Mouse (Mus musculus) kidney, embryonic 16.5 days (tissue): Measurements from ENCODE around the gene Ripply2. TPM values are rescaled to one million over a fixed set of nuclear protein-coding genes. Genes with fewer than 3 reads are reported as not detected.

Experiments used
- ATAC-seq: fragments of 200-750 bp; cut with Nextera tagmentation; 2 replicates; pipeline ENCODE4 v1.8.0; 2017; ENCODE audit warnings: moderate TSS enrichment; ENCODE audit not compliant: low FRiP score, low TSS enrichment
- H3K27ac ChIP-seq: fragments of 300-500 bp; sonication (generic); 2 replicates; pipeline ENCODE4 v1.5.1; 2014; ENCODE audit warnings: low read length
- H3K27me3 ChIP-seq: fragments of 300-500 bp; sonication (generic); 2 replicates; pipeline ENCODE4 v1.6.1; 2014; ENCODE audit warnings: low read length, control low read depth, mixed read lengths; ENCODE audit not compliant: insufficient read depth
- H3K36me3 ChIP-seq: fragments of 300-500 bp; sonication (generic); 2 replicates; pipeline ENCODE4 v1.6.1; 2014; ENCODE audit warnings: low read length, control low read depth, mixed read lengths; ENCODE audit not compliant: insufficient read depth
- H3K4me1 ChIP-seq: fragments of 300-500 bp; sonication (generic); 2 replicates; pipeline ENCODE4 v1.6.1; 2014; ENCODE audit warnings: low read length, control low read depth, mixed read lengths; ENCODE audit not compliant: insufficient read depth
- H3K4me2 ChIP-seq: fragments of 300-500 bp; sonication (generic); replicated peaks from 2 replicates; pipeline ENCODE4 v1.6.1; 2014; ENCODE audit warnings: low read depth, low read length
- H3K4me3 ChIP-seq: fragments of 300-500 bp; sonication (generic); 2 replicates; pipeline ENCODE4 v1.5.1; 2014; ENCODE audit warnings: mild to moderate bottlenecking, low read length
- H3K9ac ChIP-seq: fragments of 300-500 bp; sonication (generic); replicated peaks from 2 replicates; pipeline ENCODE4 v1.6.1; 2014; ENCODE audit warnings: low read length
- H3K9me3 ChIP-seq: fragments of 300-500 bp; sonication (generic); 2 replicates; pipeline ENCODE4 v1.6.1; 2016; ENCODE audit warnings: low read length, control low read depth
- WGBS: fragments of 180-500 bp; shearing (Covaris S2); extraction: QIAGEN DNeasy Blood & Tissue Kit; methylation state at CpG from one replicate; pipeline ENCODE4 v1.1.7; 2014; 5-methylcytosine and 5-hydroxymethylcytosine counted together
- polyA plus RNA-seq: library from polyadenylated mRNA; unstranded; fragments of >200 nt; fragmentation: Nextera tagmentation; extraction: Ambion mirVana; gene quantifications from 2 replicates; pipeline ENCODE4 v1.2.1, GENCODE M21; 2015

Gene Ripply2
- polyA plus RNA-seq, 1 experiment from 2014 or later: 0.90 TPM

GRCm38 (mm10) chr9:86986703-86987296, 28.5 kb upstream of the Ripply2 start:
- no peaks in the 10 kb centered on the region for H3K4me1 ChIP-seq
- H3K9ac ChIP-seq: no peak overlapping the region
- 16% methylated on average over 7 of the region's 7 CpGs for WGBS
- H3K27ac ChIP-seq: no peak overlapping the region; the same call in none of the 2 replicates
- ATAC-seq: peak; percentile 77
- H3K4me3 ChIP-seq: no peak overlapping the region
- H3K9me3 ChIP-seq: no peaks in the 10 kb centered on the region
- no peaks in the 10 kb centered on the region for H3K27me3 ChIP-seq
- H3K4me2 ChIP-seq: no peak overlapping the region
- H3K36me3 ChIP-seq: no peaks in the 10 kb centered on the region

- H3K9me3 ChIP-seq: no peaks in the 10 kb centered on the region
- H3K27me3 ChIP-seq: no peaks in the 10 kb centered on the region
- no peak overlapping the region for H3K4me2 ChIP-seq
- H3K36me3 ChIP-seq: no peaks in the 10 kb centered on the region
- ATAC-seq: no peak
- H3K4me1 ChIP-seq: no peaks in the 10 kb centered on the region
- no peak overlapping the region for H3K9ac ChIP-seq
- H3K4me3 ChIP-seq: no peak overlapping the region
- H3K27ac ChIP-seq: no peak overlapping the region
Observed at GRCm38 (mm10) chr9:86989822-86990221, 25.5 kb upstream of the Ripply2 start.

- Histone ChIP-seq H3K27ac (no peak overlapping the region), H3K4me3 (no peak overlapping the region), H3K27me3 (no peaks in the 10 kb centered on the region), H3K9ac (no peak overlapping the region), H3K9me3 (no peaks in the 10 kb centered on the region), H3K36me3 (no peaks in the 10 kb centered on the region), H3K4me2 (no peak overlapping the region), H3K4me1 (no peaks in the 10 kb centered on the region)
- 80% methylated on average over 8 of the region's 8 CpGs for WGBS
- no peak for ATAC-seq
Observed at GRCm38 (mm10) chr9:86991758-86992157, 23.6 kb upstream of the Ripply2 start.

- ATAC-seq: peak; percentile 86
- no peak overlapping the region for H3K9ac ChIP-seq
- no peaks in the 10 kb centered on the region for H3K36me3 ChIP-seq
- H3K4me1 ChIP-seq: no peaks in the 10 kb centered on the region
- no peak overlapping the region for H3K4me3 ChIP-seq
- H3K27me3 ChIP-seq: no peaks in the 10 kb centered on the region
- peak overlapping the region; percentile 54; the same call in 1 of the 2 replicates for H3K27ac ChIP-seq
- H3K4me2 ChIP-seq: no peak overlapping the region
- H3K9me3 ChIP-seq: no peaks in the 10 kb centered on the region
- WGBS: 30% methylated on average over 3 of the region's 3 CpGs
Observed at GRCm38 (mm10) chr9:86997046-86997691, 18.2 kb upstream of the Ripply2 start.

GRCm38 (mm10) chr9:86999956-87000582, 15.3 kb upstream of the Ripply2 start:
- H3K4me3 ChIP-seq: no peak overlapping the region
- H3K4me2 ChIP-seq: no peak overlapping the region
- no peaks in the 10 kb centered on the region for H3K27me3 ChIP-seq
- no peak for ATAC-seq
- no peaks in the 10 kb centered on the region for H3K36me3 ChIP-seq
- H3K9me3 ChIP-seq: no peaks in the 10 kb centered on the region
- H3K9ac ChIP-seq: no peak overlapping the region
- no peak overlapping the region for H3K27ac ChIP-seq
- H3K4me1 ChIP-seq: no peaks in the 10 kb centered on the region
- 53% methylated on average over 2 of the region's 2 CpGs for WGBS

GRCm38 (mm10) chr9:87004701-87005434, 10.5 kb upstream of the Ripply2 start:
- no peaks in the 10 kb centered on the region for H3K36me3 ChIP-seq
- H3K4me2 ChIP-seq: no peak overlapping the region
- H3K27me3 ChIP-seq: no peaks in the 10 kb centered on the region
- H3K9ac ChIP-seq: no peak overlapping the region
- no peak for ATAC-seq
- no peak overlapping the region for H3K27ac ChIP-seq
- H3K4me1 ChIP-seq: no peaks in the 10 kb centered on the region
- H3K9me3 ChIP-seq: no peaks in the 10 kb centered on the region
- 66% methylated on average over 6 of the region's 6 CpGs for WGBS
- no peak overlapping the region for H3K4me3 ChIP-seq

GRCm38 (mm10) chr9:87005435-87005779, 9.9 kb upstream of the Ripply2 start:
- Histone ChIP-seq H3K4me3 (no peak overlapping the region), H3K9me3 (no peaks in the 10 kb centered on the region), H3K36me3 (no peaks in the 10 kb centered on the region), H3K4me2 (no peak overlapping the region), H3K9ac (no peak overlapping the region), H3K4me1 (no peaks in the 10 kb centered on the region), H3K27ac (no peak overlapping the region), H3K27me3 (no peaks in the 10 kb centered on the region)
- ATAC-seq: no peak
- 50% methylated on average over 5 of the region's 5 CpGs for WGBS

GRCm38 (mm10) chr9:87008507-87008906, 6.8 kb upstream of the Ripply2 start:
- H3K4me1 ChIP-seq: no peaks in the 10 kb centered on the region
- H3K27me3 ChIP-seq: no peaks in the 10 kb centered on the region
- no peak overlapping the region for H3K27ac ChIP-seq
- WGBS: 34% methylated on average over 6 of the region's 6 CpGs
- H3K36me3 ChIP-seq: no peaks in the 10 kb centered on the region
- H3K4me2 ChIP-seq: no peak overlapping the region
- no peak overlapping the region for H3K9ac ChIP-seq
- no peak for ATAC-seq
- no peaks in the 10 kb centered on the region for H3K9me3 ChIP-seq
- H3K4me3 ChIP-seq: no peak overlapping the region

- no peaks in the 10 kb centered on the region for H3K36me3 ChIP-seq
- 93% methylated on average over 1 of the region's 1 CpGs for WGBS
- H3K9ac ChIP-seq: no peak overlapping the region
- no peak overlapping the region for H3K4me2 ChIP-seq
- H3K27ac ChIP-seq: no peak overlapping the region
- H3K27me3 ChIP-seq: peaks cover 1% of the 10 kb centered on the region; the same call in 1 of the 2 replicates
- ATAC-seq: no peak
- no peak overlapping the region for H3K4me3 ChIP-seq
- H3K9me3 ChIP-seq: no peaks in the 10 kb centered on the region
- no peaks in the 10 kb centered on the region for H3K4me1 ChIP-seq
Observed at GRCm38 (mm10) chr9:87008919-87009318, 6.4 kb upstream of the Ripply2 start.

GRCm38 (mm10) chr9:87015938-87016294, 579 bp downstream of the Ripply2 start:
- peak overlapping the region; percentile 55 for H3K4me3 ChIP-seq
- no peaks in the 10 kb centered on the region for H3K9me3 ChIP-seq
- H3K4me1 ChIP-seq: no peaks in the 10 kb centered on the region
- WGBS: 7% methylated on average over 10 of the region's 10 CpGs
- peaks cover 33% of the 10 kb centered on the region for H3K27me3 ChIP-seq
- no peaks in the 10 kb centered on the region for H3K36me3 ChIP-seq
- peak; percentile 65 for ATAC-seq
- no peak overlapping the region for H3K9ac ChIP-seq
- H3K27ac ChIP-seq: no peak overlapping the region
- peak overlapping the region; percentile 86 for H3K4me2 ChIP-seq
